Mouse (Mus musculus) neural tube, embryonic 15.5 days (tissue): ENCODE measurements at regions not wholly inside any gene's neighbourhood (a gene's known extent, or its start where the extent isn't known, plus 50 kb on each side); places are given as distances from the start of the nearest gene placed in this dataset.

Source experiments
- ATAC-seq: fragments of 200-750 bp; cut with Nextera tagmentation; 2 replicates; pipeline ENCODE4 v1.8.0; 2017; ENCODE audit warnings: mild to moderate bottlenecking, moderate TSS enrichment, moderate library complexity; ENCODE audit not compliant: low FRiP score
- H3K27ac ChIP-seq: fragments of 300-500 bp; sonication (generic); replicated peaks from 2 replicates; pipeline ENCODE4 v1.5.1; 2015; ENCODE audit warnings: mild to moderate bottlenecking, inconsistent platforms
- H3K27me3 ChIP-seq: fragments of 300-500 bp; sonication (generic); replicated peaks from 2 replicates; pipeline ENCODE4 v1.6.1; 2015; ENCODE audit warnings: inconsistent platforms
- H3K36me3 ChIP-seq: fragments of 300-500 bp; sonication (generic); 2 replicates; pipeline ENCODE4 v1.6.1; 2015; ENCODE audit warnings: inconsistent platforms
- H3K4me1 ChIP-seq: fragments of 300-500 bp; sonication (generic); 2 replicates; pipeline ENCODE4 v1.6.1; 2015; ENCODE audit warnings: inconsistent platforms
- H3K4me2 ChIP-seq: fragments of 300-500 bp; sonication (generic); 2 replicates; pipeline ENCODE4 v1.6.1; 2015; ENCODE audit warnings: inconsistent platforms, mild to moderate bottlenecking, moderate library complexity
- H3K4me3 ChIP-seq: fragments of 300-500 bp; sonication (generic); replicated peaks from 2 replicates; pipeline ENCODE4 v1.5.1; 2015; ENCODE audit warnings: mild to moderate bottlenecking, inconsistent platforms
- H3K9ac ChIP-seq: fragments of 300-500 bp; sonication (generic); replicated peaks from 2 replicates; pipeline ENCODE4 v1.6.1; 2015; ENCODE audit warnings: mild to moderate bottlenecking, inconsistent platforms
- H3K9me3 ChIP-seq: fragments of 300-500 bp; sonication (generic); replicated peaks from 2 replicates; pipeline ENCODE4 v1.6.1; 2016; ENCODE audit warnings: inconsistent platforms
- WGBS: fragments of 180-500 bp; shearing (Covaris S2); methylation state at CpG from one replicate; pipeline ENCODE4 v1.1.7; 2015; ENCODE audit warnings: mixed read lengths; 5-methylcytosine and 5-hydroxymethylcytosine counted together

GRCm38 (mm10) chr1:121074569-121074968, 257.8 kb downstream of the Insig2 start:
- 76% methylated on average over 1 of the region's 1 CpGs for WGBS
- H3K4me3 ChIP-seq, result no peak overlapping the region

GRCm38 (mm10) chr1:121082839-121083238, 249.6 kb downstream of the Insig2 start:
- no peaks in the 10 kb centered on the region for H3K36me3 ChIP-seq
- H3K4me3 ChIP-seq, result no peak overlapping the region
- H3K4me1 ChIP-seq, result peaks cover 8% of the 10 kb centered on the region
- no peak overlapping the region for H3K9ac ChIP-seq
- WGBS, result 38% methylated on average over 5 of the region's 5 CpGs
- no peaks in the 10 kb centered on the region for H3K9me3 ChIP-seq
- H3K4me2 ChIP-seq, result no peak overlapping the region
- H3K27ac ChIP-seq, result 0 out of 2 replicates have a peak overlapping the region, but pooled peaks have one; percentile 15
- no peaks in the 10 kb centered on the region for H3K27me3 ChIP-seq
- 0 out of 2 replicates have a peak, but pooled peaks have one; percentile 23 for ATAC-seq

More at GRCm38 (mm10) chr1:121074569-121074968, 257.8 kb downstream of the Insig2 start:
- H3K9me3 ChIP-seq, result no peaks in the 10 kb centered on the region
- no peaks in the 10 kb centered on the region for H3K36me3 ChIP-seq
- no peak overlapping the region for H3K27ac ChIP-seq
- no peak for ATAC-seq
- no peaks in the 10 kb centered on the region for H3K4me1 ChIP-seq
- H3K4me2 ChIP-seq, result no peak overlapping the region
- H3K27me3 ChIP-seq, result no peaks in the 10 kb centered on the region
- no peak overlapping the region for H3K9ac ChIP-seq

- Histone ChIP-seq H3K27ac (no peak overlapping the region), H3K9ac (no peak overlapping the region), H3K4me1 (peaks cover 8% of the 10 kb centered on the region), H3K36me3 (no peaks in the 10 kb centered on the region), H3K27me3 (no peaks in the 10 kb centered on the region), H3K4me2 (no peak overlapping the region), H3K9me3 (no peaks in the 10 kb centered on the region), H3K4me3 (no peak overlapping the region)
- WGBS, result 31% methylated on average over 2 of the region's 2 CpGs
- no peak for ATAC-seq
Observed at GRCm38 (mm10) chr1:121085101-121085727, 247.2 kb downstream of the Insig2 start.

GRCm38 (mm10) chr1:121087124-121087887, 245.1 kb downstream of the Insig2 start:
- H3K9me3 ChIP-seq, result no peaks in the 10 kb centered on the region
- peak overlapping the region; percentile 41; the same call in 1 of the 2 replicates for H3K27ac ChIP-seq
- H3K9ac ChIP-seq, result no peak overlapping the region
- no peak overlapping the region for H3K4me3 ChIP-seq
- ATAC-seq, result peak; percentile 83
- no peaks in the 10 kb centered on the region for H3K36me3 ChIP-seq
- peaks cover 5% of the 10 kb centered on the region for H3K4me1 ChIP-seq
- no peaks in the 10 kb centered on the region for H3K27me3 ChIP-seq
- no peak overlapping the region for H3K4me2 ChIP-seq
- 19% methylated on average over 7 of the region's 7 CpGs for WGBS

- Histone ChIP-seq H3K36me3 (no peaks in the 10 kb centered on the region), H3K4me3 (no peak overlapping the region), H3K4me2 (no peak overlapping the region), H3K9ac (no peak overlapping the region), H3K4me1 (no peaks in the 10 kb centered on the region), H3K27me3 (no peaks in the 10 kb centered on the region), H3K9me3 (no peaks in the 10 kb centered on the region), H3K27ac (no peak overlapping the region)
- ATAC-seq, result no peak
- WGBS, result 92% methylated on average over 4 of the region's 4 CpGs
Observed at GRCm38 (mm10) chr1:121090628-121091027, 241.8 kb downstream of the Insig2 start.

- Histone ChIP-seq H3K4me1 (peaks cover 17% of the 10 kb centered on the region; the same call in 1 of the 2 replicates), H3K4me3 (no peak overlapping the region), H3K9me3 (no peaks in the 10 kb centered on the region), H3K27me3 (peaks cover 3% of the 10 kb centered on the region; the same call in 1 of the 2 replicates), H3K27ac (no peak overlapping the region), H3K4me2 (no peak overlapping the region), H3K36me3 (no peaks in the 10 kb centered on the region), H3K9ac (no peak overlapping the region)
- no peak for ATAC-seq
- WGBS, result 74% methylated on average over 5 of the region's 5 CpGs
Observed at GRCm38 (mm10) chr1:121092870-121093269, 239.5 kb downstream of the Insig2 start.

GRCm38 (mm10) chr1:121096551-121097550, 235.5 kb downstream of the Insig2 start:
- ATAC-seq, result peak; percentile 64; the same call in 1 of the 2 replicates
- H3K4me1 ChIP-seq, result peaks cover 17% of the 10 kb centered on the region; the same call in 1 of the 2 replicates
- H3K4me2 ChIP-seq, result peak overlapping the region; percentile 60
- peak overlapping the region; percentile 32; the same call in 1 of the 2 replicates for H3K9ac ChIP-seq
- 6% methylated on average over 28 of the region's 28 CpGs for WGBS
- peak overlapping the region; percentile 29 for H3K4me3 ChIP-seq
- H3K9me3 ChIP-seq, result no peaks in the 10 kb centered on the region
- H3K36me3 ChIP-seq, result no peaks in the 10 kb centered on the region
- H3K27ac ChIP-seq, result no peak overlapping the region; the same call in 1 of the 2 replicates
- H3K27me3 ChIP-seq, result peaks cover 10% of the 10 kb centered on the region

- H3K9ac ChIP-seq, result no peak overlapping the region
- 26% methylated on average over 4 of the region's 4 CpGs for WGBS
- H3K27me3 ChIP-seq, result no peaks in the 10 kb centered on the region
- peaks cover 12% of the 10 kb centered on the region; the same call in 1 of the 2 replicates for H3K4me1 ChIP-seq
- H3K27ac ChIP-seq, result peak overlapping the region; percentile 30
- ATAC-seq, result no peak
- H3K4me2 ChIP-seq, result no peak overlapping the region
- no peak overlapping the region for H3K4me3 ChIP-seq
- H3K9me3 ChIP-seq, result no peaks in the 10 kb centered on the region
- no peaks in the 10 kb centered on the region for H3K36me3 ChIP-seq
Observed at GRCm38 (mm10) chr1:121111776-121112344, 220.5 kb downstream of the Insig2 start.

- no peak overlapping the region for H3K4me2 ChIP-seq
- no peaks in the 10 kb centered on the region for H3K36me3 ChIP-seq
- H3K27ac ChIP-seq, result no peak overlapping the region
- no peak overlapping the region for H3K9ac ChIP-seq
- H3K4me3 ChIP-seq, result no peak overlapping the region
- WGBS, result 17% methylated on average over 1 of the region's 1 CpGs
- H3K4me1 ChIP-seq, result peaks cover 13% of the 10 kb centered on the region; the same call in 1 of the 2 replicates
- no peaks in the 10 kb centered on the region for H3K9me3 ChIP-seq
- ATAC-seq, result no peak
- H3K27me3 ChIP-seq, result no peaks in the 10 kb centered on the region
Observed at GRCm38 (mm10) chr1:121112464-121112863, 219.9 kb downstream of the Insig2 start.

GRCm38 (mm10) chr1:121116626-121117025, 215.8 kb downstream of the Insig2 start:
- Histone ChIP-seq H3K27ac (no peak overlapping the region), H3K9me3 (no peaks in the 10 kb centered on the region), H3K27me3 (no peaks in the 10 kb centered on the region), H3K4me3 (no peak overlapping the region), H3K36me3 (no peaks in the 10 kb centered on the region), H3K9ac (no peak overlapping the region), H3K4me1 (peaks cover 13% of the 10 kb centered on the region; the same call in 1 of the 2 replicates), H3K4me2 (no peak overlapping the region)
- ATAC-seq, result no peak
- WGBS, result 59% methylated on average over 5 of the region's 5 CpGs

GRCm38 (mm10) chr1:121123436-121123835, 209.0 kb downstream of the Insig2 start:
- no peak for ATAC-seq
- H3K9me3 ChIP-seq, result no peaks in the 10 kb centered on the region
- no peak overlapping the region for H3K4me3 ChIP-seq
- H3K4me1 ChIP-seq, result peaks cover 3% of the 10 kb centered on the region; the same call in 1 of the 2 replicates
- no peak overlapping the region for H3K4me2 ChIP-seq
- H3K27ac ChIP-seq, result no peak overlapping the region
- H3K27me3 ChIP-seq, result no peaks in the 10 kb centered on the region
- no peaks in the 10 kb centered on the region for H3K36me3 ChIP-seq
- H3K9ac ChIP-seq, result no peak overlapping the region
